Mouse (Mus musculus) mesoderm, embryonic 11.5 days (tissue): Measurements from ENCODE around the gene Nfya.

Source experiments
- DNase-seq: peaks from one replicate; pipeline ENCODE4 v3.0.0-alpha.2; 2012; ENCODE audit warnings: low read depth, low spot score

Gene Nfya

GRCm38 (mm10) chr17:48431054-48431453, 21.3 kb upstream of the Nfya start:
- DNase-seq = no peak

GRCm38 (mm10) chr17:48430394-48430793, 20.7 kb upstream of the Nfya start:
- DNase-seq = no peak

GRCm38 (mm10) chr17:48427852-48428530, 18.3 kb upstream of the Nfya start:
- no peak for DNase-seq

- DNase-seq = no peak
These were observed 17.5 kb upstream of the Nfya start for GRCm38 (mm10) chr17:48426991-48427750.

GRCm38 (mm10) chr17:48425823-48426612, 16.3 kb upstream of the Nfya start:
- no peak for DNase-seq

GRCm38 (mm10) chr17:48424237-48424636, 14.5 kb upstream of the Nfya start:
- DNase-seq = no peak

- no peak for DNase-seq
These were observed 9.9 kb upstream of the Nfya start for GRCm38 (mm10) chr17:48419571-48419970.

- no peak for DNase-seq
These were observed 9.1 kb upstream of the Nfya start for GRCm38 (mm10) chr17:48418781-48419180.

GRCm38 (mm10) chr17:48418174-48418573, 8.5 kb upstream of the Nfya start:
- DNase-seq = no peak

GRCm38 (mm10) chr17:48417521-48417920, 7.8 kb upstream of the Nfya start:
- DNase-seq = no peak

- peak; percentile 67 for DNase-seq
These were observed 6.9 kb upstream of the Nfya start for GRCm38 (mm10) chr17:48416425-48417195.

- no peak for DNase-seq
These were observed 6.3 kb upstream of the Nfya start for GRCm38 (mm10) chr17:48416011-48416410.

GRCm38 (mm10) chr17:48411241-48411640, 1.5 kb upstream of the Nfya start:
- DNase-seq = no peak

- DNase-seq = peak; percentile 50
These were observed 636 bp upstream of the Nfya start for GRCm38 (mm10) chr17:48410299-48410785.

- DNase-seq = peak; percentile 66
These were observed 997 bp downstream of the Nfya start for GRCm38 (mm10) chr17:48408526-48409291.

GRCm38 (mm10) chr17:48407910-48408525, 1.7 kb downstream of the Nfya start:
- no peak for DNase-seq

GRCm38 (mm10) chr17:48407154-48407553, 2.6 kb downstream of the Nfya start:
- DNase-seq = no peak

- no peak for DNase-seq
These were observed 5.0 kb downstream of the Nfya start for GRCm38 (mm10) chr17:48404706-48405105.

GRCm38 (mm10) chr17:48403848-48404247, 5.9 kb downstream of the Nfya start:
- no peak for DNase-seq

- DNase-seq = no peak
These were observed 7.0 kb downstream of the Nfya start for GRCm38 (mm10) chr17:48402751-48403150.
